29 mouse cellular contexts compared by ENCODE assay signal in the genomic region with DNA sequence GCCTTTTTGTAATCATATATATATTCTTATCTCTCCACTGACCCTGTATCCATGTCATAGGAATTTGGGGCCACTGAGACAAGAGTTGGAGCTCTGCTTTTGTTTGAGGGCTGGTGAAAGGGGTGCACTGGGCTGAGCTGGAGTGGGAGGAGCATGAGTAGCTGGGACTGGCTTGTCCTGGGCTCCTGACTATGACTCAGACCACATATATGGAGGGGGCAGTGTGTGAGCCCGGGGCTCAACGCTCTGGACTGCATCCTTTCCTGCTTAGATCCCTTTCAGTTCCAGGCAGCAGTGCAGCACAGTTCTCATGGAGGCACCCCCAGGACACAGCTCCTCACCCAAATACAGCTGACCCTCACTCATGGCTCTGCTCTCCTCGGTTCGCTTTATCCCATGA. TPM values are rescaled to one million over a fixed set of nuclear protein-coding genes. Genes with fewer than 3 reads are reported as not detected.
A peak's percentile ranks its signal among the peaks of the same experiment; 100 is the strongest.
DNase-seq lines count a peak whose midpoint lies in the region; ATAC-seq and TF ChIP-seq lines count a peak whose summit lies in the region.
"Had no signal": no experiment of that assay in that cellular context is flagged by ENCODE, and none has a peak within 500 bp of the region (broad histone marks: within the 10 kb centered on the region; RNA-seq: fewer than 3 reads in every experiment).

No protein-coding gene starts in this region.

- intact Hi-C loops in left cerebral cortex, postnatal 4 days (cut with DNase I) = no loop called here

- TF ChIP-seq POLR2A in bone marrow macrophage, adult 2 months (IDR thresholded peaks at IDR 0.05; ENCODE audit: borderline replicate concordance, low read depth, low read length) = no peak

- TF ChIP-seq CTCF in bone marrow macrophage, adult 2 months (IDR thresholded peaks at IDR 0.05; ENCODE audit: low read depth, low read length) = no peak

- H3K27ac ChIP-seq in bone marrow macrophage, adult 2 months (ENCODE audit: insufficient read depth, low read depth, low read length) = peak overlapping the region; percentile 23
- H3K27ac ChIP-seq: embryonic facial prominence, embryonic 10.5 days; embryonic facial prominence, embryonic 12.5 days; forebrain, embryonic 13.5 days; forebrain, embryonic 15.5 days had no signal

- ATAC-seq in granulocyte monocyte progenitor cell, adult 5-6 weeks (replicated peaks; ENCODE audit: poor library complexity, severe bottlenecking) = no peak
- ATAC-seq: activated CD4-positive, CD25-positive, alpha-beta regulatory T cell, adult 4 months; CD4-positive, CD25-positive, alpha-beta regulatory T cell, adult 4 months; forebrain, embryonic 13.5 days; forebrain, embryonic 15.5 days; forebrain, postnatal 0 days had no signal

- DNase-seq in 3T3-L1 (ENCODE audit: low read depth, low spot score) = peak; percentile 64
- DNase-seq in NIH3T3 (ENCODE audit: low read depth) = peak; percentile 72
- DNase-seq in left cerebral cortex, postnatal 4 days = no peak
- DNase-seq in thymus, postnatal 0 days (ENCODE audit: low spot score) = no peak
- DNase-seq: adrenal gland, adult 8-10 months; adrenal gland, postnatal 14 days; adrenal gland, postnatal 36 days; B cell, adult 2 months; cerebellum, adult 11 months; cerebellum, adult 18-20 months; cerebellum, adult 8-10 months; cerebellum, adult 9-11 months; cerebellum, postnatal 14 days; cerebellum, postnatal 36 days; forebrain, postnatal 0 days had no signal

- no peak overlapping the region for H3K4me3 ChIP-seq in bone marrow macrophage, adult 2 months (ENCODE audit: insufficient read depth, low read length)
- H3K4me3 ChIP-seq: embryonic facial prominence, embryonic 10.5 days; embryonic facial prominence, embryonic 12.5 days; forebrain, embryonic 13.5 days; forebrain, embryonic 15.5 days had no signal

- peaks cover 32% of the 10 kb centered on the region for H3K4me1 ChIP-seq in bone marrow macrophage, adult 2 months (ENCODE audit: control insufficient read depth, insufficient read depth, low read length)

RNA-seq across cellular contexts. Expression of a gene that starts 9.7 kb away (rescaled TPM):
- not detected in 2 replicates for polyA plus RNA-seq in bone marrow macrophage, adult 2 months (2012; ENCODE audit: insufficient read depth, insufficient read length, missing spikeins)
- not detected for total RNA-seq in left cerebral cortex, postnatal 4 days (2021)
- total RNA-seq in granulocyte monocyte progenitor cell, adult 5-6 weeks (2014; fragmentation: Nextera tagmentation) = not detected in 2 replicates
- not detected in 2 replicates for total RNA-seq in granulocyte monocyte progenitor cell, adult 5-6 weeks (2017)
- polyA plus RNA-seq in thymus, postnatal 0 days (2015; fragmentation: Nextera tagmentation; extraction: Ambion mirVana) = 2.4 and 3.2 TPM in 2 replicates
- total RNA-seq: adrenal gland, postnatal 14 days; common myeloid progenitor, adult 5-6 weeks; G1E had no signal
- polyA plus RNA-seq: activated CD4-positive, CD25-positive, alpha-beta regulatory T cell, adult 4 months; CD4-positive, CD25-positive, alpha-beta regulatory T cell, adult 4 months; embryonic facial prominence, embryonic 12.5 days; forebrain, embryonic 11.5 days; G1E had no signal

RNA-seq across cellular contexts. Expression of a gene that starts 25.5 kb away (rescaled TPM):
- polyA plus RNA-seq in bone marrow macrophage, adult 2 months (2012; ENCODE audit: insufficient read depth, insufficient read length, missing spikeins) = 0.87 and 1.2 TPM in 2 replicates
- total RNA-seq in left cerebral cortex, postnatal 4 days (2021) = 1 to 10 TPM; 2.3 to 2.5 TPM
- not detected in 2 replicates for total RNA-seq in granulocyte monocyte progenitor cell, adult 5-6 weeks (2014; fragmentation: Nextera tagmentation)
- 0.46 TPM in 1 of 2 replicates, not detected in the other for total RNA-seq in granulocyte monocyte progenitor cell, adult 5-6 weeks (2017)
- 1.6 and 1.9 TPM in 2 replicates for polyA plus RNA-seq in thymus, postnatal 0 days (2015; fragmentation: Nextera tagmentation; extraction: Ambion mirVana)
- total RNA-seq: CH12.LX had no signal
- polyA plus RNA-seq: G1E had no signal

RNA-seq across cellular contexts. Expression of a gene that starts 44.3 kb away (rescaled TPM):
- polyA plus RNA-seq in bone marrow macrophage, adult 2 months (2012; ENCODE audit: insufficient read depth, insufficient read length, missing spikeins) = 4.0 TPM in 2 replicates
- not detected for total RNA-seq in left cerebral cortex, postnatal 4 days (2021)
- 1.4 TPM in 1 of 2 replicates, not detected in the other for total RNA-seq in granulocyte monocyte progenitor cell, adult 5-6 weeks (2014; fragmentation: Nextera tagmentation)
- not detected in 2 replicates for total RNA-seq in granulocyte monocyte progenitor cell, adult 5-6 weeks (2017)
- 1.9 and 2.0 TPM in 2 replicates for polyA plus RNA-seq in thymus, postnatal 0 days (2015; fragmentation: Nextera tagmentation; extraction: Ambion mirVana)
- total RNA-seq: adrenal gland, postnatal 14 days; common myeloid progenitor, adult 5-6 weeks; forebrain, postnatal 0 days had no signal
- polyA plus RNA-seq: embryonic facial prominence, embryonic 10.5 days; embryonic facial prominence, embryonic 12.5 days; embryonic facial prominence, embryonic 14.5 days; forebrain, embryonic 11.5 days; forebrain, embryonic 13.5 days; forebrain, embryonic 15.5 days; G1E had no signal

RNA-seq across cellular contexts. Expression of a gene that starts 46.2 kb away (rescaled TPM):
- polyA plus RNA-seq in bone marrow macrophage, adult 2 months (2012; ENCODE audit: insufficient read depth, insufficient read length, missing spikeins) = 316 and 321 TPM in 2 replicates
- 10 to 100 TPM; 22.8 to 29.5 TPM for total RNA-seq in left cerebral cortex, postnatal 4 days (2021)
- 629 and 731 TPM in 2 replicates for total RNA-seq in granulocyte monocyte progenitor cell, adult 5-6 weeks (2014; fragmentation: Nextera tagmentation)
- total RNA-seq in granulocyte monocyte progenitor cell, adult 5-6 weeks (2017) = 281 and 350 TPM in 2 replicates
- polyA plus RNA-seq in thymus, postnatal 0 days (2015; fragmentation: Nextera tagmentation; extraction: Ambion mirVana) = 151 and 180 TPM in 2 replicates

RNA-seq across cellular contexts. Expression of a gene that starts 56.3 kb away (rescaled TPM):
- polyA plus RNA-seq in bone marrow macrophage, adult 2 months (2012; ENCODE audit: insufficient read depth, insufficient read length, missing spikeins) = not detected in 2 replicates
- total RNA-seq in left cerebral cortex, postnatal 4 days (2021) = not detected
- not detected in 2 replicates for total RNA-seq in granulocyte monocyte progenitor cell, adult 5-6 weeks (2014; fragmentation: Nextera tagmentation)
- total RNA-seq in granulocyte monocyte progenitor cell, adult 5-6 weeks (2017) = not detected in 2 replicates
- 0.16 TPM in 1 of 2 replicates, not detected in the other for polyA plus RNA-seq in thymus, postnatal 0 days (2015; fragmentation: Nextera tagmentation; extraction: Ambion mirVana)
- total RNA-seq: adrenal gland, adult 18-20 months; adrenal gland, adult 8-10 months; adrenal gland, postnatal 14 days; adrenal gland, postnatal 36 days; CH12.LX; common myeloid progenitor, adult 5-6 weeks; forebrain, postnatal 0 days; G1E had no signal
- polyA plus RNA-seq: activated CD4-positive, CD25-positive, alpha-beta regulatory T cell, adult 4 months; CD4-positive, CD25-positive, alpha-beta regulatory T cell, adult 4 months; forebrain, embryonic 11.5 days; forebrain, embryonic 13.5 days; forebrain, embryonic 15.5 days; G1E had no signal

Comparison
In these comparisons a context has a peak if more than half of its experiments do, and no peak if none do; other contexts are left out.
1. DNase-seq: peak in 3T3-L1 (single experiment) and NIH3T3 (single experiment); none in left cerebral cortex, postnatal 4 days (single experiment) and thymus, postnatal 0 days (single experiment).